Mouse (Mus musculus): ENCODE measurements around the gene Ak1. TPM values are rescaled to one million over a fixed set of nuclear protein-coding genes. Genes with fewer than 3 reads are reported as not detected.

Gene Ak1
- polyA plus RNA-seq, 1 experiment from 2014 or later = 125 TPM

GRCm38 (mm10) chr2:32673176-32673917 lies 51.8 kb downstream of the Ak1 start:
- ATAC-seq (ENCODE audit: low read depth) (0 out of 2 replicates have a peak, but pooled peaks have one; percentile 53), DNase-seq (ENCODE audit: low spot score) (no peak)
- H3K36me3 ChIP-seq (ENCODE audit: control insufficient read depth, insufficient read depth, low read length) = peaks cover 38% of the 10 kb centered on the region
- no peak overlapping the region for H3K9ac ChIP-seq (ENCODE audit: low read depth, low read length)
- H3K9me3 ChIP-seq (ENCODE audit: control insufficient read depth, low read length) = 0 out of 2 replicates have a peak, but pooled peaks cover 3% of the 10 kb centered on the region
- H3K4me3 ChIP-seq (ENCODE audit: low read depth, low read length) = no peak overlapping the region
- H3K27ac ChIP-seq (replicated peaks; ENCODE audit: low read depth, low read length) = no peak overlapping the region
- WGBS = 75% methylated on average over 16 of the region's 16 CpGs
- no peaks in the 10 kb centered on the region for H3K4me1 ChIP-seq (ENCODE audit: control insufficient read depth, insufficient read depth, low read length)
- H3K4me2 ChIP-seq (ENCODE audit: low read depth, low read length) = no peak overlapping the region
- H3K27me3 ChIP-seq (replicated peaks; ENCODE audit: control insufficient read depth, insufficient read depth, low read length) = no peaks in the 10 kb centered on the region

GRCm38 (mm10) chr2:32676821-32677220 lies 55.3 kb downstream of the Ak1 start:
- Histone ChIP-seq H3K9ac (ENCODE audit: low read depth, low read length) (no peak overlapping the region), H3K9me3 (ENCODE audit: control insufficient read depth, low read length) (0 out of 2 replicates have a peak, but pooled peaks cover 3% of the 10 kb centered on the region), H3K27me3 (replicated peaks; ENCODE audit: control insufficient read depth, insufficient read depth, low read length) (no peaks in the 10 kb centered on the region), H3K4me3 (ENCODE audit: low read depth, low read length) (no peak overlapping the region), H3K4me2 (ENCODE audit: low read depth, low read length) (no peak overlapping the region), H3K27ac (replicated peaks; ENCODE audit: low read depth, low read length) (no peak overlapping the region), H3K4me1 (ENCODE audit: control insufficient read depth, insufficient read depth, low read length) (peaks cover 8% of the 10 kb centered on the region; the same call in 1 of the 2 replicates), H3K36me3 (ENCODE audit: control insufficient read depth, insufficient read depth, low read length) (peaks cover 44% of the 10 kb centered on the region)
- ATAC-seq (ENCODE audit: low read depth) = no peak
- no peak for DNase-seq (ENCODE audit: low spot score)
- 95% methylated on average over 3 of the region's 3 CpGs for WGBS

GRCm38 (mm10) chr2:32677683-32678082 lies 56.1 kb downstream of the Ak1 start:
- no peak for ATAC-seq (ENCODE audit: low read depth)
- DNase-seq (ENCODE audit: low spot score) = no peak
- Histone ChIP-seq H3K27me3 (replicated peaks; ENCODE audit: control insufficient read depth, insufficient read depth, low read length) (no peaks in the 10 kb centered on the region), H3K36me3 (ENCODE audit: control insufficient read depth, insufficient read depth, low read length) (peaks cover 49% of the 10 kb centered on the region), H3K4me2 (ENCODE audit: low read depth, low read length) (no peak overlapping the region), H3K4me3 (ENCODE audit: low read depth, low read length) (no peak overlapping the region), H3K27ac (replicated peaks; ENCODE audit: low read depth, low read length) (no peak overlapping the region), H3K9me3 (ENCODE audit: control insufficient read depth, low read length) (0 out of 2 replicates have a peak, but pooled peaks cover 3% of the 10 kb centered on the region), H3K4me1 (ENCODE audit: control insufficient read depth, insufficient read depth, low read length) (peaks cover 8% of the 10 kb centered on the region; the same call in 1 of the 2 replicates), H3K9ac (ENCODE audit: low read depth, low read length) (no peak overlapping the region)
- WGBS = 93% methylated on average over 7 of the region's 7 CpGs

- DNase-seq (ENCODE audit: low spot score) (peak; percentile 73), ATAC-seq (ENCODE audit: low read depth) (peak; percentile 62)
- Histone ChIP-seq H3K36me3 (ENCODE audit: control insufficient read depth, insufficient read depth, low read length) (peaks cover 65% of the 10 kb centered on the region), H3K27ac (replicated peaks; ENCODE audit: low read depth, low read length) (peak overlapping the region; percentile 74), H3K4me2 (ENCODE audit: low read depth, low read length) (no peak overlapping the region), H3K4me1 (ENCODE audit: control insufficient read depth, insufficient read depth, low read length) (peaks cover 8% of the 10 kb centered on the region; the same call in 1 of the 2 replicates), H3K9me3 (ENCODE audit: control insufficient read depth, low read length) (0 out of 2 replicates have a peak, but pooled peaks cover 3% of the 10 kb centered on the region), H3K9ac (ENCODE audit: low read depth, low read length) (no peak overlapping the region), H3K4me3 (ENCODE audit: low read depth, low read length) (no peak overlapping the region), H3K27me3 (replicated peaks; ENCODE audit: control insufficient read depth, insufficient read depth, low read length) (no peaks in the 10 kb centered on the region)
- 26% methylated on average over 7 of the region's 7 CpGs for WGBS
Observed at GRCm38 (mm10) chr2:32680051-32680451, 58.5 kb downstream of the Ak1 start.

GRCm38 (mm10) chr2:32680961-32681650 lies 59.5 kb downstream of the Ak1 start:
- H3K27me3 ChIP-seq (replicated peaks; ENCODE audit: control insufficient read depth, insufficient read depth, low read length) = no peaks in the 10 kb centered on the region
- peak overlapping the region; percentile 15; the same call in 1 of the 2 replicates for H3K27ac ChIP-seq (replicated peaks; ENCODE audit: low read depth, low read length)
- peaks cover 8% of the 10 kb centered on the region; the same call in 1 of the 2 replicates for H3K4me1 ChIP-seq (ENCODE audit: control insufficient read depth, insufficient read depth, low read length)
- H3K4me3 ChIP-seq (ENCODE audit: low read depth, low read length) = no peak overlapping the region
- no peak for DNase-seq (ENCODE audit: low spot score)
- H3K36me3 ChIP-seq (ENCODE audit: control insufficient read depth, insufficient read depth, low read length) = peaks cover 65% of the 10 kb centered on the region
- H3K9ac ChIP-seq (ENCODE audit: low read depth, low read length) = no peak overlapping the region
- WGBS = 88% methylated on average over 16 of the region's 19 CpGs
- ATAC-seq (ENCODE audit: low read depth) = no peak
- H3K4me2 ChIP-seq (ENCODE audit: low read depth, low read length) = no peak overlapping the region
- H3K9me3 ChIP-seq (ENCODE audit: control insufficient read depth, low read length) = 0 out of 2 replicates have a peak, but pooled peaks cover 3% of the 10 kb centered on the region

- 59% methylated on average over 6 of the region's 6 CpGs for WGBS
- ATAC-seq (ENCODE audit: low read depth) (peak; percentile 47), DNase-seq (ENCODE audit: low spot score) (peak; percentile 62)
- Histone ChIP-seq H3K27me3 (replicated peaks; ENCODE audit: control insufficient read depth, insufficient read depth, low read length) (no peaks in the 10 kb centered on the region), H3K9ac (ENCODE audit: low read depth, low read length) (no peak overlapping the region), H3K4me3 (ENCODE audit: low read depth, low read length) (no peak overlapping the region), H3K9me3 (ENCODE audit: control insufficient read depth, low read length) (0 out of 2 replicates have a peak, but pooled peaks cover 3% of the 10 kb centered on the region), H3K27ac (replicated peaks; ENCODE audit: low read depth, low read length) (no peak overlapping the region), H3K4me2 (ENCODE audit: low read depth, low read length) (no peak overlapping the region), H3K36me3 (ENCODE audit: control insufficient read depth, insufficient read depth, low read length) (peaks cover 69% of the 10 kb centered on the region), H3K4me1 (ENCODE audit: control insufficient read depth, insufficient read depth, low read length) (peaks cover 8% of the 10 kb centered on the region; the same call in 1 of the 2 replicates)
Observed at GRCm38 (mm10) chr2:32681754-32682153, 60.2 kb downstream of the Ak1 start.

- ATAC-seq (ENCODE audit: low read depth) (no peak), DNase-seq (ENCODE audit: low spot score) (no peak)
- Histone ChIP-seq H3K27me3 (replicated peaks; ENCODE audit: control insufficient read depth, insufficient read depth, low read length) (no peaks in the 10 kb centered on the region), H3K4me2 (ENCODE audit: low read depth, low read length) (no peak overlapping the region), H3K9ac (ENCODE audit: low read depth, low read length) (no peak overlapping the region), H3K9me3 (ENCODE audit: control insufficient read depth, low read length) (no peaks in the 10 kb centered on the region), H3K36me3 (ENCODE audit: control insufficient read depth, insufficient read depth, low read length) (peaks cover 74% of the 10 kb centered on the region), H3K4me1 (ENCODE audit: control insufficient read depth, insufficient read depth, low read length) (peaks cover 8% of the 10 kb centered on the region; the same call in 1 of the 2 replicates), H3K4me3 (ENCODE audit: low read depth, low read length) (no peak overlapping the region), H3K27ac (replicated peaks; ENCODE audit: low read depth, low read length) (no peak overlapping the region)
- WGBS = 84% methylated on average over 14 of the region's 14 CpGs
Observed at GRCm38 (mm10) chr2:32682721-32683417, 61.3 kb downstream of the Ak1 start.

GRCm38 (mm10) chr2:32683701-32684100 lies 62.1 kb downstream of the Ak1 start:
- H3K36me3 ChIP-seq (ENCODE audit: control insufficient read depth, insufficient read depth, low read length) = peaks cover 70% of the 10 kb centered on the region

More at GRCm38 (mm10) chr2:32683701-32684100, 62.1 kb downstream of the Ak1 start:
- no peaks in the 10 kb centered on the region for H3K27me3 ChIP-seq (replicated peaks; ENCODE audit: control insufficient read depth, insufficient read depth, low read length)
- no peak for ATAC-seq (ENCODE audit: low read depth)
- H3K4me2 ChIP-seq (ENCODE audit: low read depth, low read length) = no peak overlapping the region
- H3K4me3 ChIP-seq (ENCODE audit: low read depth, low read length) = no peak overlapping the region
- H3K4me1 ChIP-seq (ENCODE audit: control insufficient read depth, insufficient read depth, low read length) = peaks cover 8% of the 10 kb centered on the region; the same call in 1 of the 2 replicates
- WGBS = 89% methylated on average over 10 of the region's 10 CpGs
- no peak overlapping the region for H3K27ac ChIP-seq (replicated peaks; ENCODE audit: low read depth, low read length)
- DNase-seq (ENCODE audit: low spot score) = no peak
- no peak overlapping the region for H3K9ac ChIP-seq (ENCODE audit: low read depth, low read length)
- H3K9me3 ChIP-seq (ENCODE audit: control insufficient read depth, low read length) = no peaks in the 10 kb centered on the region

All from embryonic facial prominence, embryonic 14.5 days (tissue).